Mouse (Mus musculus) heart, postnatal 25 days (tissue): ENCODE results near the gene Gm49383. TPM values are rescaled to one million over a fixed set of nuclear protein-coding genes. Genes with fewer than 3 reads are reported as not detected.

Experiments
- microRNA-seq: library from miRNA; unstranded; fragments of <30 nt; microRNA quantifications from one replicate; pipeline ENCODE4 v1.2.0, GENCODE M21; 2022
- total RNA-seq, 2 experiments: library from RNA; stranded (reverse); gene quantifications; 2 replicates each; pipeline ENCODE4 v1.2.3; 2021

The Gm49383 gene
- total RNA-seq, 2 experiments from 2014 or later: 2.6 to 4.5 TPM

Small RNA genes lying within 50 kb of the gene (microRNA-seq; reads per million reads assigned to microRNA genes)
- not detected for gene Gm47287
- 1.4 reads per million for gene Gm47295

Other genes starting within 250 kb of the Gm49383 start
- 1,000 to 10,000 TPM; 1,352 to 1,376 TPM for gene Rps29, start 37.9 kb downstream of the Gm49383 start, total RNA-seq
- gene Lrr1, start 28.3 kb downstream of the Gm49383 start, total RNA-seq: under 1 TPM in 1 of 2 experiments, not detected in 1; 0.88 TPM
- 100 to 1,000 TPM; 224 to 242 TPM for gene Rpl36al, start 13.0 kb downstream of the Gm49383 start, total RNA-seq
- 10 to 100 TPM; 19.6 to 20.0 TPM for gene Mgat2, start 12.9 kb downstream of the Gm49383 start, total RNA-seq
- gene Dnaaf2, start 1.3 kb upstream of the Gm49383 start, total RNA-seq: under 1 TPM; 0.34 to 0.56 TPM
- 1 to 10 TPM; 2.3 to 3.7 TPM for gene Gm49384, start 7.2 kb upstream of the Gm49383 start, total RNA-seq
- gene Pole2, start 31.1 kb upstream of the Gm49383 start, total RNA-seq: 1 to 10 TPM in 1 of 2 experiments, under 1 TPM in 1; 0.98 to 1.2 TPM
- 10 to 100 TPM; 26.5 to 28.7 TPM for gene Klhdc1, start 44.1 kb upstream of the Gm49383 start, total RNA-seq
- gene Klhdc2, start 99.6 kb upstream of the Gm49383 start, total RNA-seq: 100 to 1,000 TPM; 103 to 105 TPM
- gene Nemf, start 160.1 kb upstream of the Gm49383 start, total RNA-seq: 10 to 100 TPM; 24.0 to 24.4 TPM
- gene Arf6, start 175.0 kb upstream of the Gm49383 start, total RNA-seq: 10 to 100 TPM; 40.5 to 43.7 TPM
- gene Gm9887, start 175.4 kb upstream of the Gm49383 start, total RNA-seq: under 1 TPM; 0.60 to 0.61 TPM